Mouse (Mus musculus): ENCODE results near the gene Uroc1. TPM values are rescaled to one million over a fixed set of nuclear protein-coding genes. Genes with fewer than 3 reads are reported as not detected.
A peak's percentile ranks its signal among the peaks of the same experiment; 100 is the strongest.

Gene Uroc1
- polyA plus RNA-seq (2012; rRNA removed): not detected in 2 replicates

- Histone ChIP-seq H3K27me3 (ENCODE audit: control insufficient read depth, insufficient read depth, low read length) (no peaks in the 10 kb centered on the region), H3K27ac (ENCODE audit: insufficient read depth, low read length) (no peak within 1 kb of the TSS), H3K4me3 (replicated peaks; ENCODE audit: insufficient read depth, low read depth, low read length) (no peak within 1 kb of the TSS), H3K4me1 (ENCODE audit: control insufficient read depth, insufficient read depth, low read length) (0 out of 2 replicates have a peak, but pooled peaks cover 6% of the 10 kb centered on the region)
- no peak for TF ChIP-seq POLR2A (IDR thresholded peaks at IDR 0.05; ENCODE audit: borderline replicate concordance, insufficient read depth, low read length)
- no peak for TF ChIP-seq CTCF (IDR thresholded peaks at IDR 0.05; ENCODE audit: borderline replicate concordance, insufficient read depth, low read depth, low read length)
- no peak for DNase-seq
- WGBS: 89% methylated on average over 7 of the region's 7 CpGs
Observed at GRCm38 (mm10) chr6:90332561-90333425, at the start of gene Uroc1. Uroc1 (plus strand) TSS chr6:90333284.

GRCm38 (mm10) chr6:90288265-90288664 is 44.8 kb upstream of the Uroc1 start:
- Histone ChIP-seq H3K27ac (ENCODE audit: insufficient read depth, low read length) (no peak overlapping the region), H3K27me3 (ENCODE audit: control insufficient read depth, insufficient read depth, low read length) (no peaks in the 10 kb centered on the region), H3K4me3 (replicated peaks; ENCODE audit: insufficient read depth, low read depth, low read length) (no peak overlapping the region), H3K4me1 (ENCODE audit: control insufficient read depth, insufficient read depth, low read length) (no peaks in the 10 kb centered on the region)
- 56% methylated on average over 12 of the region's 12 CpGs for WGBS
- TF ChIP-seq CTCF (IDR thresholded peaks at IDR 0.05; ENCODE audit: borderline replicate concordance, insufficient read depth, low read depth, low read length) (0 out of 2 replicates have a peak, but pooled peaks have one; percentile 3), POLR2A (IDR thresholded peaks at IDR 0.05; ENCODE audit: borderline replicate concordance, insufficient read depth, low read length) (no peak)
- no peak for DNase-seq

GRCm38 (mm10) chr6:90300919-90301318 is 32.2 kb upstream of the Uroc1 start, which contains the start of gene BC048671:
BC048671 (plus strand) TSS chr6:90301219.
- Histone ChIP-seq H3K4me1 (ENCODE audit: control insufficient read depth, insufficient read depth, low read length) (no peaks in the 10 kb centered on the region), H3K27me3 (ENCODE audit: control insufficient read depth, insufficient read depth, low read length) (no peaks in the 10 kb centered on the region), H3K4me3 (replicated peaks; ENCODE audit: insufficient read depth, low read depth, low read length) (no peak within 1 kb of the TSS), H3K27ac (ENCODE audit: insufficient read depth, low read length) (no peak within 1 kb of the TSS)
- no peak for DNase-seq
- WGBS: 95% methylated on average over 1 of the region's 1 CpGs
- TF ChIP-seq POLR2A (IDR thresholded peaks at IDR 0.05; ENCODE audit: borderline replicate concordance, insufficient read depth, low read length) (no peak), CTCF (IDR thresholded peaks at IDR 0.05; ENCODE audit: borderline replicate concordance, insufficient read depth, low read depth, low read length) (no peak)

GRCm38 (mm10) chr6:90306315-90306975 is 26.6 kb upstream of the Uroc1 start:
- 82% methylated on average over 6 of the region's 6 CpGs for WGBS
- H3K27me3 ChIP-seq (ENCODE audit: control insufficient read depth, insufficient read depth, low read length): no peaks in the 10 kb centered on the region

GRCm38 (mm10) chr6:90308839-90309778 is 24.0 kb upstream of the Uroc1 start:
- no peak overlapping the region for H3K4me3 ChIP-seq (replicated peaks; ENCODE audit: insufficient read depth, low read depth, low read length)
- DNase-seq: no peak
- H3K27me3 ChIP-seq (ENCODE audit: control insufficient read depth, insufficient read depth, low read length): no peaks in the 10 kb centered on the region
- TF ChIP-seq CTCF (IDR thresholded peaks at IDR 0.05; ENCODE audit: borderline replicate concordance, insufficient read depth, low read depth, low read length) (no peak), POLR2A (IDR thresholded peaks at IDR 0.05; ENCODE audit: borderline replicate concordance, insufficient read depth, low read length) (no peak)
- no peak overlapping the region for H3K27ac ChIP-seq (ENCODE audit: insufficient read depth, low read length)
- 92% methylated on average over 87 of the region's 87 CpGs for WGBS
- H3K4me1 ChIP-seq (ENCODE audit: control insufficient read depth, insufficient read depth, low read length): no peaks in the 10 kb centered on the region

More at GRCm38 (mm10) chr6:90306315-90306975, 26.6 kb upstream of the Uroc1 start:
- TF ChIP-seq CTCF (IDR thresholded peaks at IDR 0.05; ENCODE audit: borderline replicate concordance, insufficient read depth, low read depth, low read length) (no peak), POLR2A (IDR thresholded peaks at IDR 0.05; ENCODE audit: borderline replicate concordance, insufficient read depth, low read length) (no peak)
- no peak overlapping the region for H3K4me3 ChIP-seq (replicated peaks; ENCODE audit: insufficient read depth, low read depth, low read length)
- H3K4me1 ChIP-seq (ENCODE audit: control insufficient read depth, insufficient read depth, low read length): no peaks in the 10 kb centered on the region
- no peak overlapping the region for H3K27ac ChIP-seq (ENCODE audit: insufficient read depth, low read length)
- DNase-seq: no peak

- TF ChIP-seq POLR2A (IDR thresholded peaks at IDR 0.05; ENCODE audit: borderline replicate concordance, insufficient read depth, low read length): no peak
- no peak for TF ChIP-seq CTCF (IDR thresholded peaks at IDR 0.05; ENCODE audit: borderline replicate concordance, insufficient read depth, low read depth, low read length)
- H3K4me3 ChIP-seq (replicated peaks; ENCODE audit: insufficient read depth, low read depth, low read length): no peak overlapping the region
- no peaks in the 10 kb centered on the region for H3K4me1 ChIP-seq (ENCODE audit: control insufficient read depth, insufficient read depth, low read length)
- DNase-seq: no peak
- WGBS: 70% methylated on average over 5 of the region's 5 CpGs
- H3K27ac ChIP-seq (ENCODE audit: insufficient read depth, low read length): no peak overlapping the region
- H3K27me3 ChIP-seq (ENCODE audit: control insufficient read depth, insufficient read depth, low read length): no peaks in the 10 kb centered on the region
Observed at GRCm38 (mm10) chr6:90315961-90316360, 17.1 kb upstream of the Uroc1 start.

All from cerebellum, adult 2 months (tissue).